Mouse (Mus musculus) spleen, adult 10 weeks (tissue): ENCODE measurements around the gene C1qtnf5. TPM values are rescaled to one million over a fixed set of nuclear protein-coding genes. Genes with fewer than 3 reads are reported as not detected.

Experiments used
- polyA plus RNA-seq: library from polyadenylated mRNA; stranded (reverse); fragments of 350-450 nt; fragmentation: Illumina TruSeq; extraction: RNeasy Lipid Tissue Mini Kit (QIAGEN cat#74804); gene quantifications from one replicate; pipeline ENCODE4 v1.2.3, GENCODE M21; 2015; ENCODE audit warnings: low replicate concordance; ENCODE audit not compliant: insufficient read depth

Gene C1qtnf5
- polyA plus RNA-seq, result 1.6 TPM

DNA sequence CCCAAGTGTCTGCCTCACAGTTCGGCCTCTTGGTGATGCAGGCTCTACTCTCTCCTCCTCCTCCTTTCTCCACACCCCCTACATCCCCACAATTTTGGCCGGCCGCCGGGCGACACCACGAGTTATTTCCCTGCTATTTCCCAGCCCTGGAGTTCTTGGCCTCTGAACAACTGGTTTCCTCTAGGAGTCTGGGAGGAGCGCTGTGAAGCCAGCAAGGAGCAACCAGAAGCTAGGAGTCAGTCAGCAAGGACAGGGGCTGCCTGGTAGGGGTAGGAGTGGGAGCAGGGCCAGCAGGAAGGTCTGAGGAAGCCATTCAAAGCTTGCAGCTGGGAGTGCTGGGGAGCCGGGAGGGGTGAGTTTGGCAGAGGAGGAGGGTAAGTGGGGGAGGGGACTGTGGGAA is at the start of gene C1qtnf5:
TSS of gene C1qtnf5 (plus strand) at position 136 of the 400 bp plus-strand sequence.

DNA sequence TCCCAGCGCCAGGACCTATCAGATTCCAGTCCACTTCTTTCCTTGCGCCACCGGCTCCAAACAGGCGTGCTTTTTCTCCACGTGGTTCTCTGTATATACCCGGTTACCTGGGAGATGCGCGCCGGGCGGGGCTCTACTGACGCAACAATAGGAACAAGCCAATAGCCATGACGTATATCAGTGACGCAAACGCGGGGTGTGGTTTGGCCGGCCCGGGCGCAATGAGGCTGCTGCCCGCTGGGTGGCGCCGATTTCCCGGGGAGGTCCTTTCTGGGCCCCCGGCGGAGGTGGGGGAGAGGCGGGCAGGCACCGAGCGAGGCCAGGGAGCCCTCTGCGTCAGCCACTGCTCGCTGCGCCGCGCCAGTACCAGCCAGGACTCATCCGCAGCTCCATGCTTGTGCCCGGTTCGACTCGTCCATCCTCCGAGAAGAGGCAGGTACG is 40.2 kb upstream of the C1qtnf5 start, which contains the start of gene Usp2:
TSS of gene Usp2 (plus strand) at position 237 of the 441 bp plus-strand sequence.

DNA sequence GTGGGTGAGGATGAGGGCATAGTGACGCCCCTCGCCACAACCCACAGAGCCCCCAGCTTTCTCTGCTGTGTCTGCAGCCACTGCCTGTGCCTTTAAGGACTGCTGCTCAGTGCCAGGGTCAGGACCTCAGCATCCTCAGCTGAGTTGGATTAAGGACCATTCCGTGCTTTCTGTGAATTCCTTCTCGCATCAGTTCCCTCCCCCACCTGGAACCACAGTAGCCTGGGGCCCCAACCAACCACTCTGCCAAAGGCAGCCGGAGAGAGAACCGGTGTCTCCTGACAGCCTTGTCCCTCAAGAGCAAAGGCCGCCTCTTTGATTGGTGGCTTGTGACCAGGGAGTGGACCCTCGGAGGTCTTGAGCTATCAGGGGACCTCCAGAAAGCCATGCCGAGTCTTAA is 5.6 kb upstream of the C1qtnf5 start, which contains the start of gene Mfrp:
TSS of gene Mfrp (plus strand) at position 240 of the 400 bp plus-strand sequence.

DNA sequence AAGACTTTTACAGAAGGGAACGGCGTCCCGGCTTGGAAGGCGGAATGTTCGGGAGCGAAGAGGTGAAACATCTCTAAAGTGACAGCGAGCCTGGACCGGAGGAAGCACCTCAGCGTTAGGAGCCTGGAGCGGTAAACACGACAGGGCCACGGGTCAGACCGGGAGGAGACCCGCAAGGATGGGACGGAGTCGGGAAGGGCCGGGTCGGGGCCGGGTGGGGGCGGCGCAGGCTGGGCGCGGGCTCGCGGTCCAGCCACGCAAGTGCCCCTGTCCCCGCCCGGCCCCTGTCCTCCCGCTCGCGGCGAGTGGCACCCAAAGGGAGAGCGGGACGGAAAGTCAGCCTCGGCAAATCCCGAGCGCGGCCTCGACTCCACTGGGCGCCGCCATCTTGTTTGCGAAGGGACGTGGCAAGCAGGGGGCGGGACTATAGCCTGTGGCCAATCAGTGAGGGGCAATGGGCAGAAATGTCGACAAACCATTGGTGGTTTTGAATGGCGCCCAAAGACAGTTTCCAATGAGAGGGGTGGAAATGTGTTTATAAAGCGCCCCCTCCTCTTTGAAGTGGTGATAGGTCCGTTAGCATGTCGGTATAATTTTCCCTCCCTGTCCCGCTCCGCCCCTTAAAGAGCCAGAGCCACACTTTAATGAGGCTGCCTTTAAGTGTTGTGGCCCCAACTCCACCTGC is 6.2 kb downstream of the C1qtnf5 start, which contains the start of the genes Gm49380 and Rnf26:
TSS of gene Gm49380 (minus strand) at position 396 of the 685 bp plus-strand sequence.
TSS of gene Rnf26 (minus strand) at position 413 of the 685 bp plus-strand sequence.

DNA sequence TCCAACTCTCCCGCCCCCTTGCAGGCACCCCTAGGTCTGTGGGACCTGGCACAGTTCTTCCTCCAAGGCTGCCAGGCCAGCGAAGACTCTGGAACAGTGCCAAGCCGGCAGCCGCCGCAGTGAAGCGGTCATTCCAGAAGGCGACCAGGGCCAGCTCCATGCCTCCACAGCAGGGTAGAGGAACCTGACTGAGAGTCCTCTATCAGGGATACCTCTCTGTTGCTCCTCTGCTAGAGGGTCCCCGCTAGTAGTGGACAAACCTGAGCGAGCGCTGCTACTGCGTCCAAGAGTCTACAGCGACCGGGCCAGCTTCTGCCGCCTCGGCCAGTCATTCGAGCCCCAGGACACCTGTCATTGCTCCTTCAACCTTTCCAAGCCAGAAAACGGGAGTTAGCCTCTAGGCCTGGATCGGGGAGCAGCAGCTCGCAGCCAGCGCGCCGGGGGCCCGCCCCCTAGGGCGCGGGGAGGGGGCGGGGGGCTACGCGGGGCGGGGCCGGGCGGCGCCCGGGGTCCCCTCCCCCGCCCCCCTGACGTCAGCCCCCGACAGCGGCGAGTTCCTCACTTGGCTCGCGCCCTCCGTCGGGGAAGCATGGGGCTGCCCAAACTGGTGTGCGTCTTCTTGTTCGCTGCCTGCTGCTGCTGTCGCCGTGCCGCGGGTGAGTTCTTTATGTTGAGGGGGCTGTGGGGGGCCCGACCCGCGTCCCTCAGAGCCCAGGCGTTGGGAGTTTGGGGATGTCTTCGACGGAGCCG is 27.2 kb downstream of the C1qtnf5 start, which contains the start of gene Mcam:
TSS of gene Mcam (plus strand) at position 369 of the 750 bp plus-strand sequence.

Other genes starting within 250 kb of the C1qtnf5 start
- gene Thy1, start 63.9 kb upstream of the C1qtnf5 start, polyA plus RNA-seq, result 130 TPM
- 0.69 TPM for gene Usp2, start 40.2 kb upstream of the C1qtnf5 start, polyA plus RNA-seq
- not detected for gene Mfrp, start 5.5 kb upstream of the C1qtnf5 start, polyA plus RNA-seq
- gene Gm49380, start 6.3 kb downstream of the C1qtnf5 start, polyA plus RNA-seq, result not detected
- gene Rnf26, start 6.3 kb downstream of the C1qtnf5 start, polyA plus RNA-seq, result 10.6 TPM
- gene Mcam, start 27.2 kb downstream of the C1qtnf5 start, polyA plus RNA-seq, result 15.1 TPM
- 112 TPM for gene Cbl, start 126.8 kb downstream of the C1qtnf5 start, polyA plus RNA-seq
- not detected for gene Ccdc153, start 133.4 kb downstream of the C1qtnf5 start, polyA plus RNA-seq
- gene Pdzd3, start 144.2 kb downstream of the C1qtnf5 start, polyA plus RNA-seq, result 0.10 TPM
- gene Nlrx1, start 161.4 kb downstream of the C1qtnf5 start, polyA plus RNA-seq, result 2.2 TPM
- gene Abcg4, start 181.4 kb downstream of the C1qtnf5 start, polyA plus RNA-seq, result 1.8 TPM
- gene Hinfp, start 198.4 kb downstream of the C1qtnf5 start, polyA plus RNA-seq, result 40.4 TPM
- 5.9 TPM for gene C2cd2l, start 213.0 kb downstream of the C1qtnf5 start, polyA plus RNA-seq
- gene Dpagt1, start 218.8 kb downstream of the C1qtnf5 start, polyA plus RNA-seq, result 16.7 TPM
- gene H2afx, start 227.4 kb downstream of the C1qtnf5 start, polyA plus RNA-seq, result 18.5 TPM
- 79.9 TPM for gene Hmbs, start 237.0 kb downstream of the C1qtnf5 start, polyA plus RNA-seq